Mouse (Mus musculus) liver, embryonic 13.5 days (tissue): ENCODE data around the gene Mmel1. TPM values are rescaled to one million over a fixed set of nuclear protein-coding genes. Genes with fewer than 3 reads are reported as not detected.

Experiments
- ATAC-seq: fragments of 200-750 bp; cut with Nextera tagmentation; 2 replicates; pipeline ENCODE4 v1.8.0; 2017; ENCODE audit warnings: low read depth, mild to moderate bottlenecking, moderate number of reproducible peaks, moderate library complexity
- DNase-seq: peaks from one replicate; pipeline ENCODE4 v3.0.0; 2022
- H3K27ac ChIP-seq: fragments of 300-500 bp; sonication (generic); 2 replicates; pipeline ENCODE4 v1.5.1; 2015; ENCODE audit warnings: moderate library complexity, mild to moderate bottlenecking, inconsistent platforms
- H3K27me3 ChIP-seq: fragments of 300-500 bp; sonication (generic); 2 replicates; pipeline ENCODE4 v1.6.1; 2015; ENCODE audit warnings: mild to moderate bottlenecking, inconsistent platforms
- H3K36me3 ChIP-seq: fragments of 300-500 bp; sonication (generic); 2 replicates; pipeline ENCODE4 v1.6.1; 2015; ENCODE audit warnings: mild to moderate bottlenecking, inconsistent platforms
- H3K4me1 ChIP-seq: fragments of 300-500 bp; sonication (generic); replicated peaks from 2 replicates; pipeline ENCODE4 v1.6.1; 2015; ENCODE audit warnings: inconsistent platforms
- H3K4me2 ChIP-seq: fragments of 300-500 bp; sonication (generic); 2 replicates; pipeline ENCODE4 v1.6.1; 2015; ENCODE audit warnings: inconsistent platforms, mild to moderate bottlenecking, moderate library complexity
- H3K4me3 ChIP-seq: fragments of 300-500 bp; sonication (generic); replicated peaks from 2 replicates; pipeline ENCODE4 v1.5.1; 2015; ENCODE audit warnings: mild to moderate bottlenecking, inconsistent platforms
- H3K9ac ChIP-seq: fragments of 300-500 bp; sonication (generic); 2 replicates; pipeline ENCODE4 v1.6.1; 2015; ENCODE audit warnings: mild to moderate bottlenecking, inconsistent platforms
- H3K9me3 ChIP-seq: fragments of 300-500 bp; sonication (generic); replicated peaks from 2 replicates; pipeline ENCODE4 v1.6.1; 2016; ENCODE audit warnings: inconsistent platforms
- WGBS: fragments of 180-500 bp; shearing (Covaris S2); methylation state at CpG from one replicate; pipeline ENCODE4 v1.1.7; 2015; ENCODE audit not compliant: insufficient replicate concordance; 5-methylcytosine and 5-hydroxymethylcytosine counted together
- polyA plus RNA-seq: library from polyadenylated mRNA; unstranded; fragments of >200 nt; fragmentation: Nextera tagmentation; extraction: Ambion mirVana; gene quantifications from 2 replicates; pipeline ENCODE4 v1.2.1, GENCODE M21; 2015

Gene Mmel1
- polyA plus RNA-seq, 1 experiment from 2014 or later: 2.4 TPM

- Histone ChIP-seq H3K9ac (no peak overlapping the region), H3K4me1 (peaks cover 18% of the 10 kb centered on the region), H3K4me2 (no peak overlapping the region), H3K36me3 (no peaks in the 10 kb centered on the region), H3K27me3 (peaks cover 38% of the 10 kb centered on the region), H3K27ac (no peak overlapping the region), H3K9me3 (no peaks in the 10 kb centered on the region), H3K4me3 (no peak overlapping the region)
- no peak for ATAC-seq
- DNase-seq: no peak
- WGBS: 74% methylated on average over 5 of the region's 5 CpGs
Measured at GRCm38 (mm10) chr4:154941831-154942230, 72.4 kb downstream of the Mmel1 start.

DNA sequence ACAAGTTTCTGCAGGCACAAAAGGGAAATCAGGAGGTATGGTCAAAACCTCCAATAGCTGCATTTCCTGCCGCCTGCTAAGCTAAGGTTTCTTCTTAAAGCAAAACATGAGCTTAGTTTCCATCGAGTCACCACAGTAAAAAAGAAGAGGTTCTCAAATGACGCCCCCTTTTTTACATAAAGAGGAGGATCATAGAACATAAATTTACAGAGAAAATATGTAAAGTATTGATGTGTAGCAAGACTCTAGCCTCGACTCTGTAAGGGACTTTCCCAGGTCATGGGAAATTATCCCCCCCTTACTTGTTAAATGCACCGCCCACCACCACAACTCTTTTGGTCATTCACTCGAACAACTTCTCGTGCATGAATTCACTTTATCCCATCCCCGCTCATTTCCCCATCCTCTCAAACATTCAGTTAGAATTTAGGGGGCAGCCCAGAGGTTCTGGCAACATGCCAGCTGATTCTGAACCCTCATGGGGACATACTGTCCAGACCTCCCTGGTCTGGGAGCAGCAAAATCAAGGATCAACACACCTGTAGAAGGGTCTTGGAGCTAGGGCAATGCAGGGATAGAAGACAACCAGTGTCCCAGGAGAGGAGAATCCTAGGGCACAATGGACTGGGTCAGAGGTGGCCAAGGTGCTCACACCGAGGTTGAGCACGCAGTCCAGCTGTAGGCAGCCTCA, 73.4 kb downstream of the Mmel1 start:
- WGBS: 71% methylated on average over 10 of the region's 10 CpGs
- peaks cover 18% of the 10 kb centered on the region for H3K4me1 ChIP-seq
- no peak overlapping the region for H3K27ac ChIP-seq
- no peak overlapping the region for H3K9ac ChIP-seq
- H3K9me3 ChIP-seq: no peaks in the 10 kb centered on the region
- no peaks in the 10 kb centered on the region for H3K36me3 ChIP-seq
- DNase-seq (no peak), ATAC-seq (no peak)
- H3K4me2 ChIP-seq: no peak overlapping the region
- H3K4me3 ChIP-seq: no peak overlapping the region
- peaks cover 38% of the 10 kb centered on the region for H3K27me3 ChIP-seq

- peaks cover 18% of the 10 kb centered on the region for H3K4me1 ChIP-seq
- no peaks in the 10 kb centered on the region for H3K9me3 ChIP-seq
- WGBS: 72% methylated on average over 6 of the region's 6 CpGs
- H3K27ac ChIP-seq: peak overlapping the region; percentile 69
- DNase-seq: no peak
- H3K4me3 ChIP-seq: no peak overlapping the region
- no peak for ATAC-seq
- H3K9ac ChIP-seq: peak overlapping the region; percentile 14
- no peak overlapping the region for H3K4me2 ChIP-seq
- H3K27me3 ChIP-seq: peaks cover 41% of the 10 kb centered on the region
- H3K36me3 ChIP-seq: no peaks in the 10 kb centered on the region
Measured at GRCm38 (mm10) chr4:154943323-154944039, 74.1 kb downstream of the Mmel1 start.

GRCm38 (mm10) chr4:154944121-154944590, 74.8 kb downstream of the Mmel1 start:
- peak; percentile 77 for DNase-seq
- peak overlapping the region; percentile 69 for H3K27ac ChIP-seq

More at GRCm38 (mm10) chr4:154944121-154944590, 74.8 kb downstream of the Mmel1 start:
- H3K4me2 ChIP-seq: no peak overlapping the region
- no peak overlapping the region for H3K4me3 ChIP-seq
- WGBS: 15% methylated on average over 2 of the region's 2 CpGs
- no peaks in the 10 kb centered on the region for H3K36me3 ChIP-seq
- H3K27me3 ChIP-seq: peaks cover 44% of the 10 kb centered on the region
- H3K4me1 ChIP-seq: peaks cover 18% of the 10 kb centered on the region
- H3K9me3 ChIP-seq: no peaks in the 10 kb centered on the region
- peak; percentile 87 for ATAC-seq
- H3K9ac ChIP-seq: peak overlapping the region; percentile 14; the same call in 1 of the 2 replicates

Other genes starting within 250 kb of the Mmel1 start
- 1.8 and 2.2 TPM in 2 replicates for gene Prdm16, start 232.7 kb upstream of the Mmel1 start, polyA plus RNA-seq
- gene Actrt2, start 201.7 kb upstream of the Mmel1 start, polyA plus RNA-seq: not detected in 2 replicates
- 0.03 TPM in 1 of 2 replicates, not detected in the other for gene Ttc34, start 32.1 kb upstream of the Mmel1 start, polyA plus RNA-seq
- 9.0 and 9.2 TPM in 2 replicates for gene Fam213b, start 29.6 kb downstream of the Mmel1 start, polyA plus RNA-seq
- 49.5 and 51.7 TPM in 2 replicates for gene Tnfrsf14, start 59.0 kb downstream of the Mmel1 start, polyA plus RNA-seq
- gene Hes5, start 91.3 kb downstream of the Mmel1 start, polyA plus RNA-seq: 0.08 and 0.23 TPM in 2 replicates
- gene Pank4, start 94.5 kb downstream of the Mmel1 start, polyA plus RNA-seq: 23.9 and 27.0 TPM in 2 replicates
- 0.08 and 0.10 TPM in 2 replicates for gene Plch2, start 187.2 kb downstream of the Mmel1 start, polyA plus RNA-seq
- 8.5 and 8.9 TPM in 2 replicates for gene Pex10, start 197.4 kb downstream of the Mmel1 start, polyA plus RNA-seq
- 93.6 and 109 TPM in 2 replicates for gene Rer1, start 216.8 kb downstream of the Mmel1 start, polyA plus RNA-seq
- 1.7 and 1.9 TPM in 2 replicates for gene Morn1, start 217.0 kb downstream of the Mmel1 start, polyA plus RNA-seq